Mouse (Mus musculus) frontal cortex, postnatal 10 days (tissue): Measurements from ENCODE around the gene Pde10a.

Experiments used
- DNase-seq, 2 experiments: peaks; one replicate each; pipeline ENCODE4 v3.0.0; 2022; ENCODE audit warnings: low spot score in 2 of 2, mixed read lengths in 1 of 2

Pde10a gene

DNA sequence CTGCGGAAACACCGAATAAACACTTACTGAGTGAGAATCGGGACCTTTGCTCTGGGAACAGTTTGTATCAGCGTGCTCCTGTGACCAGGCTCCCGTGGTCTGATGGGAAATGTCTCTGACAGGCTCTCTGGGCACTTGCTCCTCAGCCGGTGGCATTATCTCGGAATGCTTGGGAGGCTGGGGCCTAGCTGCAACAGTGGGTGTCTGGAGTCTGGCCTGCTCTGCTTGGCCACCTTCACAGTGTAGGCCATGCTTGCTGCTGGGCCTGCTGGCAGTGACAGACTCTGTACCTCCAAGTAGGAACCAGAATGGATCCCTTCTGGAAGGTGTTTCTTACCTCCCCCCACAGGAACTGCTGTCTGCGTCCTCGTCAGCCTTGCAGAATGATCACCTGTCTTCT is 362.9 kb downstream of the Pde10a start:
- DNase-seq, result no peak

DNA sequence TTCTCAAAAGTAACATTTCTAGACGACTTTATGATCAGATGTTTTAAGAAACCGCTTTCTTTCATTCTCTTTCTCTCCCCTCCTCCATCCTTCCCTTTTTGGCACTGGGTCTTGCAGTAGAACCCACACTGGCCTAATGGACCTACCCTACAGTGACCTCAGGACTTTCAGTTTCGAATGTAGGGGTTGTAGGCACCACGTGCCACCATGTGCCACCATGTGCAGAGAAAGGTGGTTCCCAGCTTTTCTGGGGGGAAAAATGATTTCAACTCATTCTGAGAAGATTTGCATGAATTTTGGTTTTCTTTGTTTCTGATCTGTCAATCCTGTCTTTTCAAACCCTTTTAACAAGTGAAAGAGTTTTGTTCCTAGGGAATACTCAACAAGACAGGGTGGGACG is 363.5 kb downstream of the Pde10a start:
- DNase-seq, result no peak

DNA sequence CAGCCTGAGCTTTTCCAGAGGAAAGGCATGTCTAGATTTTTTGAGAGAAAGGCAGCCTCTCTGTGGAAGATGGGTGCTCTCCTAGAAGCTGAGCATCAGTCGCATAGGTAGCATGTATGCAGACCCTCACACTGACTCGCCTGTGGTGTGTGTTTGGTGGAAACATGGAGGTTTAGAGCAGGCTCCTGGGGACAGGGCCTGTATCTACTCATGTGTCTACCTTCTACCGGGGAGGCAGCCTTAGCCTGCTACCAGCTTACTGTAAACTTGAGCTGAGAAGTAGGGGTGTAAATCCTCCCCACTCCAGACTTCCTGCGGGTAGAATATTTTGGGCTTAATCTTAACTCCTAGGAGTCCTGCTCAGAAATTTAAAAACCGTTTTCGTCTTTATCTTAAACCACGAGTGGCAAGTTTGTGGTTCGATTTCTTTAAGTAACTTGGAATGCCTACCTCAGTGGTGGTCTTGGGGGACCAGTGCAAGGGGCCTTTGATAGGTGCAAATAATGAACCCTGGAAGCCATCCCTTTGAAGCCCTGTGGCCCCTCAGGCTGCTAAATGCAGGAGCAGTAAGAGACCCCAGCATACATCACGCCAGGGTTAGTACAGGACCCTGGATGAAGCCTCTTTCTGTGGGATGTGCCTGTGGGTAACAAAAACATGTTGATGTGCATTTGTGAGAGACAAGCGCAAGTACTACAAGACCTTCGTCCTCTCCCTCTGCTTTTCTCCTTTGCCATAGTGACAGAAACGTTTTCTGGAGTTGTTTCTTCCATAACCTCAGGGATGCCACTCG is 367.2 kb downstream of the Pde10a start:
- no peak for DNase-seq

DNA sequence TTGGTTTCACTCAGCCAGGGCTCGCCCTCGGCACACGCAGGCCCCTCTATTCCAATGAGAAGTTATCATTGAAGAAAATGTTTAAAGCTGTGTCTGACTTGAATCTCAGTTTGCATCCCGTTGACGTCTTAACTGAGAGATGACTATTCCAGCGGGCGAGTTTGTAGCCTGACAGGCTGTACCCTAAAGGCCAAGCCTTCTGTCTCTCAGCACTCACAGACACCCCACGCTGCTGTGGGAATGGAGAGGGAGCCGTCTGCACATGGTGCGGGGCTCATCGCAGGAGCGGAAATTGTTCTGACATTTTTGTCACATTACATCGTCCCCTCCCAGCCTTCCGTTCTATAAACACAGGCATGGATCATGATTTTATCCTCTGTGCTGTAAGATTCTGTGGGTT is 370.8 kb downstream of the Pde10a start:
- no peak for DNase-seq

DNA sequence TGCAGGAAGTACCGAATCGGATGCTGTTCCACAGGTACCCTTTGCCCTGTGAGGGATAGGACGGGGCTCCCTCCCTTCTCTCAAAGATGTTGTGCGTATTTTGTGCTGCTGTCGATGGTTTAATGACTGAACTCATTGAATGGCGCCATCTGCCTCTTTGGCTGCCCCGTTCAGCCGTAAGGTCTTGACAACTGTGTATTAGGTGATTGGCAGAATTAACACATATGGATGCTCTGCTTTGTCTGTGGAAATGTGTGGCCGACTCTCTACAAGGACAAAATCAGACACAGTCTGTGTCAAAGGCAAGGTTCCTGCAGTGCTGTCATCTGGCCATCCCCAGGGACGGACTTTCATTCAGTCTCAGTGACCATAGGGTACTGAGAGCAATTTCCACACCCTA is 372.6 kb downstream of the Pde10a start:
- no peak for DNase-seq

DNA sequence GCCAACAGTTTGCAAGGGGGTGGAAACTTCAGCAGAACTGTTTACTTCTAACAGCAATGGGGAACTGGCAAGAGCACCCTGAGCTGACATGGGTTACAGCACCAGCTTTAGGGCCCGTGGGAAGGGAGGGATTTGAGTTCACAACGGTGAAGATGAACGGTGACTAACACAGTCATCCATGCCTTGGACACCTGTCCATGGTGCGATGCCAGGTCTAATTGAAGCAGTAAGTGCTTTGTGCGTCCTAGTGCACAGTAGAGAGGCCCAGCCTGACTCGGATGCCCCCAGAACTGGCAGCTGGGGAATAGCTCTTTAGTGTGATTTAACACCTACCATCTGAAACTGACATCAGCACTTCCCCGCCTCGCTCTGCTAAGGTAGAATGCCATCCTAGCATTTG is 373.0 kb downstream of the Pde10a start:
- no peak for DNase-seq

DNA sequence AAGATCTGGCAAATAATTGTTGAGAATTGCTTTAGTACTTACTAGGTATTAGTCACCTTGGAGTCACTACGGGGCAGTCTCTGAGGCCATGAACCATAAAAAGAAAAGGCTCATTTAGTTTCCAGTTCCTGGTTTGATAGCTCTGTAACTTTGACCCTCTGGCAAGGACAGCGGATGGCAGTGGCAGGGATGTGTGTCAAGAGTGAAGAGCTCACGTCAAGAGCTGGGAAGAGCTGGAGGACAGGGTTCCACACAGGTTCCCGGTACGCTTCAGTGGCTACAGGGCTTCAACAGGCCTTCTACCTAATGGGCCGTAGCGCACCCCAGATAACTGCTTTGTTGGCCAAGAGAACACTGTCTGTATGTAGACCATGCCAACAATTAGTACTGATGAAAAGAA is 374.0 kb downstream of the Pde10a start:
- DNase-seq, result no peak

DNA sequence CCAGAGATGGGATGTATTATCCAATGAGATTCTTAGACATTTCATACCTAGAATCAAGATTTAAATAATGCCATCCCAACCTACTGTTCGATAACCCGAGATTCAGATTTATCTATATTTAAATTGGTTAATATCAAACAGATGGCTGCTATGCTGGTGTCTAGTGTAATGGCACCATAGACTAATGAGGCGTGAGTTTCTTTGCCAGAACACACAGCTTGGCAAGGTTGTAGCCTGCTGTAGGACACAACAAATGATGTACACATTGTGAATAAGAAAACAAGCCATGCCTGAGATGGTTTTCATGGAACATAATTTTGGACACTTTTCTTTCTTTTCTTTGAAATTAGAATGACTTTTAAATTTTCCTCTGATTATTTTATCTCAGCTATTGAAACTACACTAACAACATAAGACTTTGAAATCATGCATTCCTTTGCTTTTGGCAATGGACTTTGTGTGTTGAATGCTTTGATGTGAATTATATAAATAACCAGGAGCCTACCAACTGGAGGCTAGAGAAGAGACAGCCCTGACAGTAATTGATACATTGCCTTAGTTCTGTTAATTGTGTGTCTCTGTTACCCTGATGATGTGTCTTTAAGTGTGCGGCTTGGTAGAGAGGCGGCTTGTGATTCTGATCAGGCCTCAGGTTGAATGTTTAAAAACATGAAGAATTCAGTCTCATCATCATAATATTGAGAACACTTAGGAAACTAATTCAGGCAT is 378.5 kb downstream of the Pde10a start:
- DNase-seq, result no peak

DNA sequence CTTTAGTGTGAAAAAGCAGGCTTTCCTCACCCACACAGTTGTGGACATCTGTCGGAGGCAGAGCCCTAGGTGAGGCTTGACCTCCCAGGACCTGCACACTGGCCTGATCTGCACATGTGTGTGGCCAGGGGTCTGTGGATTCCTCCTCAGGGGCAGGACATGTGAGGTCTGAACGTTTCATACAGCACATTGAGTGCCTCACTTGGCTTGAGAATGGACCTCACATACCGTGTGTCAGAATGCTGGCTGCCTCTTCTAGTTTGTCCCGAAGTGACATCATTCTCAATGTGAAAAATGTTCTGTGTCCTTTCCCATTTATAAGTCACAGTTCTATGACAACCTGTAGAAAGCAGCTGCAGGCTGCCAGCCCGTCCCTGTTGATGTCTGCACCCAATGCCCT is 385.4 kb downstream of the Pde10a start:
- no peak for DNase-seq

DNA sequence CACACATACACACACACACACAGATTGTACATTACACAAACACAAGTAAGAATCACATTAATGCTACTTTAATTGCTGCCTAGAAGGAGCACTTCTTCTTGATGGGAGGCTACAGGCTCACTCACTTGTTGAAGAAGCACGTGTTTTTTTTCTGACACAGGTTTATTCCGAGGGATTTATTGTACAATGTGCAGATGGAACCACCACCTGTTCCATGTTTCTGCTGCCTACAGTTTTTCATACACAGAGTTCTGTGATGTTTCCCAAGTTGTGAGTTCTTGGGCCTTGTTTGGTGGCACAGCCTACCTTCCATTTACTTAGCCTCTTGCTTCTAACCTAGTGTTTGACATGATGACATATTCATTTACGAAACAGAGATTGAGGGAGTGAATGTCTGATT is 387.8 kb downstream of the Pde10a start:
- no peak for DNase-seq

DNA sequence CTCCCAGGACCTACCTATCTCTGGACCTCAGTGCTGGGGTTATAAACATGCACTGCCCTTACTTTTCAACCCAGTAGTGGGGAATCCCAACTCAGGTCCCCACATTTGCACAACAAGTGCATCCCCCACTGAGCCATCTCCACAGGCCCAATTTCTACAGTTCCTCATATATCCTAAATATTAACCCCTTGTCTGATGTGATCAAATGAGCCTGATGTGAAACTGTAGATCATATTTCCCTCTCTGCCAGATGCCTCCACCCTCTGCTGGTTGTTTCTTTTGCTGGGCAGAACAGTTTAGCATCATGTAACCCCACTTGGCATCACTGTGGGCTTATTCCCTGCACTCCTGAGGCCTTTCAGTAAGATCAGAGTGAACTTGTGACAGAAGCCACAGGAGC is 390.5 kb downstream of the Pde10a start:
- DNase-seq, result no peak

DNA sequence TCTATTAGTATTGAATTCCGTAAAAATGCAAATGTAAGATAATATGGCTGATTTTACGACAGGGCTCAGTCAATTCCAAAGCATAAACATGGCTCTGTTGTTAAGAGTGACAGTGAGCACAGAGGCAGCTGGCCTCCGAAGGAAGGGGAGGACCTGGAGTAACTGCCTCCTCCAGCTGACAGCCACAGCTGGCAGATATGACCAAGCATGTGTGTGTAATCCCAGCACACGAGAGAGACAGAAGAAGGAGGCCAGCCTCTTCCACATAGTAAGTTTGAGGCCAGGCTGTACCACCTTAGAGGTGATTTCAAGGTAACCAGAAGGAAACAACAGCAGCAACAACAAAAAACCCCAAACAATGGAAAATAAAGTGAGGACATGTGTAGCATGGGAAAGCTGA is 397.9 kb downstream of the Pde10a start:
- no peak for DNase-seq

DNA sequence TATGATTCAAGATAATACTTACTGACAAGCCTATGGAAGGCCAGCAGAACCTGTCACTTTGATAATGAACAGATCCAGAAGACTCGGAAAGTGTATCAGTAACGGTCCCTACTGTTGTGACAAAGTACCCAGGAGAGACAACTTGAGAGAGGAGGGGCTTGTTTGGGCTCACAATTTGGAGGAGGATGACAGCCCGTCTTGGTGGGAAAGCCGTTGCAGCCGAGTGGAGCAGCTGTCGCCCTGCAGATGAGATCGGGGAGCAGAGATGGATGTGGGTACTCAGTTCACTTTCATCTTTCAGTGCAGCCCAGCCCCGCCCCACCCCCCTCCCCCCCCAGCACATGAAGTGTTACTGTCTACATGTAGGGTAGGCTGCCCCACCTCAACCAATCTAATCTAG is 398.6 kb downstream of the Pde10a start:
- DNase-seq, result no peak

DNA sequence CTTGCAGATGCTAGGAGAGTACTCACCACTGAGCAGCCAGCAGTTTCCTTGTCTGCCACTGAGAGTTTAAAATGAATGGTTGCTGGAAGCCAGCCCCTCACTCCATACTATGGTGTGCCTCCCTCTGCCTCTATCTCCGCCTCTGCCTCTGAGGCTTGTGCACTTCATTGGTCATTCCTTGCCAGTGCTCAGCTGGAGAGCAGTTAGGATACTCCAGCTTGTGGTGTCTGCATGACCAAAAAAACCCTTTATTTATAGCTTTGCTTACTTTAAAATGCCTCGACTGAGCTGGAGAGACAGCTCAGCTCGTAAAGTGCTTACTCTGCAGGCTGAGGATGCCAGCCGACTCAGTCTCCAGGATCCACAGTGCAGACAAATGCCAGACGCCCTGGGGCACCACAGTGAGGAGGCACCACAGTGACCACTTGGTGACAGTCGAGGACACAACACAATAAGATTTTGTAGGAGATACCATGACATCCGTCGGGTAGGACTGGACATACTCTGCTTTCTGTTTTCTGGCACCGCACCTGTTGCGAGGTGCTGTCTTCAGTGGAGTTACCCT is 400.7 kb downstream of the Pde10a start:
- no peak for DNase-seq

DNA sequence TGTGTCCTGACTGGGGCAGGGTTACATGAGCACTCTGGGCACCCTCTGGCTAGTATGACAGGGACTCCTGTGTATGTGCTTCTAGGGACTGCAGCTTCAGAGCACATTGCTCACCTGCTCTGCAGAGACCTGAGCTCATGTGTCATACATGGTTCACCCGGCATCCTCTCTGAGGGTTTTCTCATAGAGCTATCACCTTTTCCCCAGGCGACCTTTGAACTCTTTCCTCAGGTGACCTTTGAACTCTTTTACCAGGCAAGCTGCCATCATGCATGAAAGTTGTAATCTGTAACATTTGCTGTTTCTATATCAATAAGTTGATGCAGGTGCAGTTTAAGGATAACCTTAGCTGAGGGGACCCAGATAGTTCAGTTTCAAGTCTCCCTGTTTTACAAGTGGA is 403.4 kb downstream of the Pde10a start:
- no peak for DNase-seq

DNA sequence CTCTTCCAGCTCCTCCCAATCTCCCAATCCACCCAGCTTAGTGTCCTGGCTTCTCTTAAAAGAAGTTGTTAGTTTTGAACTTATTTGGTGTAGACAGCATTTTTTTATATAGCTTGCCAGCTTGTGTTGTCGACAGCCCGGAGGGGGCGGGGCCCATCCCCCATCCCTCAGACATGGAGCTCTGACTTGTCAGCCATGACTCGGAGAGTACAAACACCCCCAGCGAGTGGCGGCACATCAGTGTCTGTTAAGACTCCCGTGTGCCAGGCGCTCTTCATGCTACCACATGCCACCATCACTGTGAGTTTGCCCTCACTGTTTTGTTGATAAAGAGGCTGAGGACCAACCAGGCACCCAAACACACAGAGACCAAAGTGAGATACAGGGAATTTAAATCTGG is 404.5 kb downstream of the Pde10a start:
- DNase-seq, result no peak

DNA sequence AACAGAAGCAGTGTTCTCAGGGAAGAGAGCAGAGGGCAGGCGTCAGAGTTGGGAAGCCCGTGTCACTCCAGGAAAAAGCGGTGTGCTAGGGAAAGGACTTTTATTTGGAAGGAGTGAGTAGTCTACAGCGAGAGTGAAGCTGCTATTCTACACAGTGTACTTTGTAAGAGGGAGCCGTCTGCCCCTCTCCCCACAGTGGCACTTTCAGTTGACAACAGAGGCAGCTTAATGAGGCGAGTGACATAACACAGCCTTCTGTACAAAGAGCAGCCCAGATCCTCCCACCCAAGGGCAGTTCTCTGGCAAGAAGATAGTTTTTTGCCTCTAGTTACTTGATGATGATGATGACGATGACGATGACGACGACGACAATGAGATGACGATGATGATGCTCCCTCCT is 410.4 kb downstream of the Pde10a start:
- DNase-seq, result no peak

DNA sequence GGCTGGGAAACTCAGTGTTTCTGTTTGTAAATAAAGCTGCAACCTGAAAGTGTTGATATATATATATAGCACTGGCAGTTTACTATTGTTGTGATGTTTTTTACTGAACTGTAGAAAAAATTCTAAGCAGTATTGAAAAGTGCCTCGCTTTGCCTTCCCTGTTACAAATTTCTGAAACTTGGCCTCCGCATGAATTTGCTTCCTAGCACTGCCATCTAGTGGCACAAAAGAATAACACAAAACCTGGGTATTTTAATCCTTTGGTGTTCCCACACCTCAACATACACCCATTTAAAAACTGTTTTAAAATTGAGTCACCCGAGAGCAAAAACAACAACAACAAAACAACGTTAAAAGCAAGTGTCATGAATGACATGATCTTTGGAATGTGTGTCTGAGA is 411.4 kb downstream of the Pde10a start:
- no peak for DNase-seq

DNA sequence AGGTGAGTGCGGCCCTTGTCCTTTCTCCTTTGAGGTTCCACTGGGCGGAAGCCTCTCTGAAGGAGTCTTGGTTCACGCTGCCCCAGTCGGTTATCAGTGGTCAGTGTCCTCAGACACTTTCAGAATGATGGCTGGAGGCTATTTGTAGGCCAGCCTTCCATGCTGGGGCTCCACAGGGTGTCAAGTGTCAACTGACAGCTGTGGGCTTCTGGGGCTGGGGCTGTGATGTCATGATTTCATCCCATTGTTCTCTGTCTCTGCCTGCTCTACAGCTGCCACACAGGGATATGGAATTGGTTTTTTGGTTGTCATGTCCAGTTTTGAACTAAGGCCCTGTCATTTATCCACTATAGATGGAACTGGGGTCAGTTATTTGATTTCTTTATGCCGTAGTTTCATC is 426.4 kb downstream of the Pde10a start:
- no peak for DNase-seq

DNA sequence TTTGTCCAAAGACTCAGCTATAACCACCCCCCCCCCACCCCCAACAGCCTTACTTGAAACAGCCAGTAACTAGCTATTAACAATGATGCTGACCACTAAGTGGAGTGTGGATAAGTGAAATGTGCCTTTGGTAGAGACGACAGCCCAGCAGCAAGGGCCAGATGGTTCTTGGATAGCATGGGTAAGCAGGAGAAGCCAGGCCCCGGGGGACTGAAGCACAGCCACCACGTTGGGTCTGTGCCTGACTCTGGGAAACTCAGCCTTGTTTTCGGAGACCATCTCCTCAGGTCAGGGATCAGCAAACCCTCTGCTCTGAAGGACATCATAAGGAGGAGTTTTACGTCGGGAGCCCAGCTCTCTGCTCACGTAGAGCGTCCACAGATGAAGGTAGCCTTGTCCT is 427.8 kb downstream of the Pde10a start:
- DNase-seq, result no peak

DNA sequence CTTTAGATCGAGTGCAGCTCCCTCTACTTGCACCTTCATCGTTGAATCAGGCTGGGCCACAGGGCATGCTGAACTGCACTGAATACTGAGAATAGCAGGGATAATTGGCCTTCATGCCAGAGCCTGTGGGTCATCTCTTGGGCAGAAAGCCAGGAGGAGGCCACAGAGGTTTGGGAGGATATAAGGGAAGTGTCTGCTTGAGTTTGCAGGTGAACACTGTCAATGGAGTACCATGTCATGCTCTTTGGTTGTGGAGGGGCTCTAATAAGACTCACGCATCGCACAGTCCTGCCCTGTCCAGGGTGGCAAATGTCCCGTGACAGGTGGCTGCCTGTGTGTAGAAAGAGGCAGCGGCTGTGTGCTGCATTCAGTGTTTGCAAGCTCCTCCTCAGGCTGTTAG is 433.0 kb downstream of the Pde10a start:
- DNase-seq, result no peak

DNA sequence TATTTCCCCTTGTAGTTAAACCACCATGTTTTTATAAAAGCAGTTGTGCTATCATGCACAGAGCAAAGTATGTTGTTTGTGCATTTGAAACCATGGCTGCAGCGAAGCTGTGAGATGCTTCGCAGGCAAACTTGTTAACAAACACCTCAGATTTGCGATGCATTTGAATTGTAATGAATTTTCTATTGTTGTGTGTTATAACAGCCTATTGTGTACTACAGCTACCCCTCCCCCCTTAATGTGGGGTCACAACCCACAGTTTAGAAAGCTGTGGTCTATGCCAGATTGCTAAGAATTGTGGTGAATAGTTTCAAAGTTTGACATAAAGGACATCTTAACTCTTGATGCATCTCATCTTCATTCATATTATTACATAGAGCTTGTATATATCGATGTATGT is 435.2 kb downstream of the Pde10a start:
- no peak for DNase-seq

DNA sequence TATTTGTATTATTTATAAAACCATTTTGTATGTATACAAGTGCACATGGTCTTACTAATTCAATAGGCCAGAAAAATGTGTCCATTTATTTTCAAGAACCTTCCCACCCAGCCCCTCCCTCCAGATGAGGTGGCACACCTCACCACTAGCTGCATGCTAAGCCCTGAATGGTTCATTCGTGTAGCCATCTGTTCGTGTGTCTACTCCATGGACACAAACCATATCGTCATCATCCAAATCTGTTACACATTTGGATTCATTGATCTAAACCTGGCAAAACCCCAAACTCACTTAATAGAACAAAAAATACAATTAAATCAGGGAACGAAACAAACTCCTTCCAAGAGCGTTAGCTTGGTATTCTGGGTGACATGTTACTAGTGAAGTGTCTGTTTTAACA is 435.9 kb downstream of the Pde10a start:
- no peak for DNase-seq
